Comparison of ENCODE assay signal across 26 mouse cellular contexts in genomic region chr11:49518086-49518485, GRCm38 (mm10). TPM values are rescaled to one million over a fixed set of nuclear protein-coding genes. Genes with fewer than 3 reads are reported as not detected.
"Had no signal": no experiment of that assay in that cellular context is flagged by ENCODE, and none has a peak within 500 bp of the region (broad histone marks: within the 10 kb centered on the region; RNA-seq: fewer than 3 reads in every experiment).

No protein-coding gene starts in this region.

- DNase-seq: liver, postnatal 0 days; lung, adult 2 months; lung, postnatal 14 days; lung, postnatal 36 days; right cerebral cortex, postnatal 25 days; thymus, adult 2 months; thymus, postnatal 25 days; thymus, postnatal 4 days had no signal

RNA-seq across cellular contexts. Expression of gene Olfr1383, which starts 1.4 kb away (rescaled TPM):
- total RNA-seq: megakaryocyte progenitor cell, adult 5-6 weeks; midbrain, postnatal 0 days; monocyte, adult 5-6 weeks; neutrophil, adult 5-6 weeks had no signal
- polyA plus RNA-seq: liver, embryonic 15.5 days; liver, postnatal 0 days; lung, adult 2 months; lung, embryonic 15.5 days; lung, postnatal 0 days; macrophage; midbrain, embryonic 11.5 days; midbrain, embryonic 13.5 days; midbrain, embryonic 15.5 days; midbrain, postnatal 0 days; neural tube, embryonic 12.5 days; neural tube, embryonic 14.5 days; spleen, adult 2 months; stomach, embryonic 14.5 days; stomach, embryonic 16.5 days; testis, adult 2 months; thymus, adult 2 months; urinary bladder, adult 2 months had no signal

RNA-seq across cellular contexts. Expression of gene Olfr1382, which starts 10.0 kb away (rescaled TPM):
- total RNA-seq: megakaryocyte progenitor cell, adult 5-6 weeks; midbrain, postnatal 0 days; neutrophil, adult 5-6 weeks had no signal
- polyA plus RNA-seq: liver, embryonic 15.5 days; liver, postnatal 0 days; lung, adult 2 months; lung, embryonic 15.5 days; lung, postnatal 0 days; macrophage; midbrain, embryonic 11.5 days; midbrain, embryonic 13.5 days; midbrain, embryonic 15.5 days; midbrain, postnatal 0 days; neural tube, embryonic 12.5 days; neural tube, embryonic 14.5 days; spleen, adult 2 months; stomach, embryonic 14.5 days; stomach, embryonic 16.5 days; thymus, adult 2 months; urinary bladder, adult 2 months had no signal

RNA-seq across cellular contexts. Expression of gene Olfr1384, which starts 11.6 kb away (rescaled TPM):
- total RNA-seq: megakaryocyte progenitor cell, adult 5-6 weeks; midbrain, postnatal 0 days; monocyte, adult 5-6 weeks; neutrophil, adult 5-6 weeks had no signal
- polyA plus RNA-seq: liver, embryonic 15.5 days; liver, postnatal 0 days; lung, adult 2 months; lung, embryonic 15.5 days; lung, postnatal 0 days; macrophage; midbrain, embryonic 11.5 days; midbrain, embryonic 13.5 days; midbrain, embryonic 15.5 days; midbrain, postnatal 0 days; neural tube, embryonic 12.5 days; neural tube, embryonic 14.5 days; spleen, adult 2 months; stomach, embryonic 14.5 days; stomach, embryonic 16.5 days; testis, adult 2 months; thymus, adult 2 months; urinary bladder, adult 2 months had no signal

RNA-seq across cellular contexts. Expression of gene Olfr1381, which starts 25.2 kb away (rescaled TPM):
- total RNA-seq: megakaryocyte progenitor cell, adult 5-6 weeks; midbrain, postnatal 0 days; monocyte, adult 5-6 weeks; neutrophil, adult 5-6 weeks had no signal
- polyA plus RNA-seq: liver, embryonic 15.5 days; liver, postnatal 0 days; lung, adult 2 months; lung, embryonic 15.5 days; lung, postnatal 0 days; macrophage; midbrain, embryonic 11.5 days; midbrain, embryonic 13.5 days; midbrain, embryonic 15.5 days; midbrain, postnatal 0 days; neural tube, embryonic 12.5 days; neural tube, embryonic 14.5 days; spleen, adult 2 months; stomach, embryonic 14.5 days; stomach, embryonic 16.5 days; testis, adult 2 months; thymus, adult 2 months; urinary bladder, adult 2 months had no signal

RNA-seq across cellular contexts. Expression of gene Olfr1385, which starts 29.2 kb away (rescaled TPM):
- total RNA-seq: megakaryocyte progenitor cell, adult 5-6 weeks; midbrain, postnatal 0 days; monocyte, adult 5-6 weeks had no signal
- polyA plus RNA-seq: liver, embryonic 15.5 days; liver, postnatal 0 days; lung, adult 2 months; lung, embryonic 15.5 days; lung, postnatal 0 days; macrophage; midbrain, embryonic 11.5 days; midbrain, embryonic 13.5 days; midbrain, postnatal 0 days; neural tube, embryonic 12.5 days; neural tube, embryonic 14.5 days; spleen, adult 2 months; stomach, embryonic 14.5 days; stomach, embryonic 16.5 days; testis, adult 2 months; thymus, adult 2 months; urinary bladder, adult 2 months had no signal
